Mouse (Mus musculus) neural tube, embryonic 15.5 days (tissue): ENCODE results near the gene Pde1a. TPM values are rescaled to one million over a fixed set of nuclear protein-coding genes. Genes with fewer than 3 reads are reported as not detected.

Experiments used
- ATAC-seq: fragments of 200-750 bp; cut with Nextera tagmentation; 2 replicates; pipeline ENCODE4 v1.8.0; 2017; ENCODE audit warnings: mild to moderate bottlenecking, moderate TSS enrichment, moderate library complexity; ENCODE audit not compliant: low FRiP score
- H3K27ac ChIP-seq: fragments of 300-500 bp; sonication (generic); replicated peaks from 2 replicates; pipeline ENCODE4 v1.5.1; 2015; ENCODE audit warnings: mild to moderate bottlenecking, inconsistent platforms
- H3K27me3 ChIP-seq: fragments of 300-500 bp; sonication (generic); replicated peaks from 2 replicates; pipeline ENCODE4 v1.6.1; 2015; ENCODE audit warnings: inconsistent platforms
- H3K36me3 ChIP-seq: fragments of 300-500 bp; sonication (generic); 2 replicates; pipeline ENCODE4 v1.6.1; 2015; ENCODE audit warnings: inconsistent platforms
- H3K4me1 ChIP-seq: fragments of 300-500 bp; sonication (generic); 2 replicates; pipeline ENCODE4 v1.6.1; 2015; ENCODE audit warnings: inconsistent platforms
- H3K4me2 ChIP-seq: fragments of 300-500 bp; sonication (generic); 2 replicates; pipeline ENCODE4 v1.6.1; 2015; ENCODE audit warnings: inconsistent platforms, mild to moderate bottlenecking, moderate library complexity
- H3K4me3 ChIP-seq: fragments of 300-500 bp; sonication (generic); replicated peaks from 2 replicates; pipeline ENCODE4 v1.5.1; 2015; ENCODE audit warnings: mild to moderate bottlenecking, inconsistent platforms
- H3K9ac ChIP-seq: fragments of 300-500 bp; sonication (generic); replicated peaks from 2 replicates; pipeline ENCODE4 v1.6.1; 2015; ENCODE audit warnings: mild to moderate bottlenecking, inconsistent platforms
- H3K9me3 ChIP-seq: fragments of 300-500 bp; sonication (generic); replicated peaks from 2 replicates; pipeline ENCODE4 v1.6.1; 2016; ENCODE audit warnings: inconsistent platforms
- WGBS: fragments of 180-500 bp; shearing (Covaris S2); methylation state at CpG from one replicate; pipeline ENCODE4 v1.1.7; 2015; ENCODE audit warnings: mixed read lengths; 5-methylcytosine and 5-hydroxymethylcytosine counted together
- polyA plus RNA-seq: library from polyadenylated mRNA; unstranded; fragments of >200 nt; fragmentation: Nextera tagmentation; extraction: Ambion mirVana; gene quantifications from 2 replicates; pipeline ENCODE4 v1.2.1, GENCODE M21; 2015

The Pde1a gene
- polyA plus RNA-seq, 1 experiment from 2014 or later = 12.0 TPM

GRCm38 (mm10) chr2:79983222-79983632 lies 146.0 kb downstream of the Pde1a start:
- WGBS = 48% methylated on average over 9 of the region's 9 CpGs
- no peak overlapping the region for H3K9ac ChIP-seq
- ATAC-seq = peak; percentile 72
- H3K4me1 ChIP-seq = 0 out of 2 replicates have a peak, but pooled peaks cover 5% of the 10 kb centered on the region
- no peaks in the 10 kb centered on the region for H3K27me3 ChIP-seq
- no peak overlapping the region for H3K4me2 ChIP-seq
- no peaks in the 10 kb centered on the region for H3K9me3 ChIP-seq
- H3K36me3 ChIP-seq = no peaks in the 10 kb centered on the region
- no peak overlapping the region for H3K4me3 ChIP-seq
- H3K27ac ChIP-seq = no peak overlapping the region; the same call in 1 of the 2 replicates

GRCm38 (mm10) chr2:79981781-79982180 lies 147.5 kb downstream of the Pde1a start:
- no peak for ATAC-seq
- H3K4me1 ChIP-seq = 0 out of 2 replicates have a peak, but pooled peaks cover 5% of the 10 kb centered on the region
- H3K27ac ChIP-seq = no peak overlapping the region
- no peak overlapping the region for H3K4me3 ChIP-seq
- no peaks in the 10 kb centered on the region for H3K36me3 ChIP-seq
- H3K4me2 ChIP-seq = no peak overlapping the region
- WGBS = 92% methylated on average over 3 of the region's 3 CpGs
- no peaks in the 10 kb centered on the region for H3K27me3 ChIP-seq
- no peak overlapping the region for H3K9ac ChIP-seq
- no peaks in the 10 kb centered on the region for H3K9me3 ChIP-seq

GRCm38 (mm10) chr2:79978992-79979391 lies 150.3 kb downstream of the Pde1a start:
- H3K9me3 ChIP-seq = no peaks in the 10 kb centered on the region
- 93% methylated on average over 1 of the region's 1 CpGs for WGBS
- H3K4me1 ChIP-seq = 0 out of 2 replicates have a peak, but pooled peaks cover 5% of the 10 kb centered on the region
- no peak overlapping the region for H3K4me3 ChIP-seq
- no peaks in the 10 kb centered on the region for H3K27me3 ChIP-seq
- H3K4me2 ChIP-seq = no peak overlapping the region
- H3K27ac ChIP-seq = no peak overlapping the region
- H3K9ac ChIP-seq = no peak overlapping the region
- no peaks in the 10 kb centered on the region for H3K36me3 ChIP-seq
- ATAC-seq = no peak

- Histone ChIP-seq H3K4me2 (no peak overlapping the region), H3K27ac (no peak overlapping the region), H3K9ac (no peak overlapping the region), H3K27me3 (no peaks in the 10 kb centered on the region), H3K36me3 (no peaks in the 10 kb centered on the region), H3K4me1 (no peaks in the 10 kb centered on the region), H3K9me3 (no peaks in the 10 kb centered on the region), H3K4me3 (no peak overlapping the region)
- no peak for ATAC-seq
- 81% methylated on average over 5 of the region's 5 CpGs for WGBS
Observed at GRCm38 (mm10) chr2:79977259-79977658, 152.0 kb downstream of the Pde1a start.

GRCm38 (mm10) chr2:79975947-79976346 lies 153.3 kb downstream of the Pde1a start:
- ATAC-seq = no peak

GRCm38 (mm10) chr2:79972271-79972670 lies 157.0 kb downstream of the Pde1a start:
- Histone ChIP-seq H3K9me3 (no peaks in the 10 kb centered on the region), H3K9ac (no peak overlapping the region), H3K4me1 (no peaks in the 10 kb centered on the region), H3K4me3 (no peak overlapping the region), H3K4me2 (no peak overlapping the region), H3K36me3 (no peaks in the 10 kb centered on the region), H3K27me3 (no peaks in the 10 kb centered on the region), H3K27ac (no peak overlapping the region)
- no peak for ATAC-seq

More at GRCm38 (mm10) chr2:79975947-79976346, 153.3 kb downstream of the Pde1a start:
- Histone ChIP-seq H3K9ac (no peak overlapping the region), H3K27me3 (no peaks in the 10 kb centered on the region), H3K4me2 (no peak overlapping the region), H3K36me3 (no peaks in the 10 kb centered on the region), H3K9me3 (no peaks in the 10 kb centered on the region), H3K4me1 (no peaks in the 10 kb centered on the region), H3K4me3 (no peak overlapping the region), H3K27ac (no peak overlapping the region)

GRCm38 (mm10) chr2:79969594-79969993 lies 159.7 kb downstream of the Pde1a start:
- no peaks in the 10 kb centered on the region for H3K4me1 ChIP-seq
- WGBS = 76% methylated on average over 5 of the region's 5 CpGs

GRCm38 (mm10) chr2:79966681-79967506 lies 162.4 kb downstream of the Pde1a start:
- H3K9me3 ChIP-seq = no peaks in the 10 kb centered on the region
- H3K27me3 ChIP-seq = no peaks in the 10 kb centered on the region
- no peak overlapping the region for H3K9ac ChIP-seq
- H3K4me3 ChIP-seq = no peak overlapping the region
- no peak overlapping the region for H3K27ac ChIP-seq
- ATAC-seq = no peak
- H3K4me2 ChIP-seq = no peak overlapping the region
- H3K4me1 ChIP-seq = no peaks in the 10 kb centered on the region
- no peaks in the 10 kb centered on the region for H3K36me3 ChIP-seq
- 91% methylated on average over 9 of the region's 9 CpGs for WGBS

More at GRCm38 (mm10) chr2:79969594-79969993, 159.7 kb downstream of the Pde1a start:
- ATAC-seq = no peak
- Histone ChIP-seq H3K27me3 (no peaks in the 10 kb centered on the region), H3K4me3 (no peak overlapping the region), H3K27ac (no peak overlapping the region), H3K4me2 (no peak overlapping the region), H3K9me3 (no peaks in the 10 kb centered on the region), H3K9ac (no peak overlapping the region), H3K36me3 (no peaks in the 10 kb centered on the region)

GRCm38 (mm10) chr2:79966086-79966485 lies 163.2 kb downstream of the Pde1a start:
- WGBS = 88% methylated on average over 1 of the region's 1 CpGs
- Histone ChIP-seq H3K9me3 (no peaks in the 10 kb centered on the region), H3K36me3 (no peaks in the 10 kb centered on the region), H3K27me3 (no peaks in the 10 kb centered on the region), H3K9ac (no peak overlapping the region), H3K27ac (no peak overlapping the region), H3K4me1 (no peaks in the 10 kb centered on the region), H3K4me2 (no peak overlapping the region), H3K4me3 (no peak overlapping the region)
- ATAC-seq = no peak

GRCm38 (mm10) chr2:79964964-79965363 lies 164.3 kb downstream of the Pde1a start:
- ATAC-seq = no peak
- Histone ChIP-seq H3K36me3 (no peaks in the 10 kb centered on the region), H3K27ac (no peak overlapping the region), H3K4me1 (no peaks in the 10 kb centered on the region), H3K4me3 (no peak overlapping the region), H3K27me3 (no peaks in the 10 kb centered on the region), H3K9ac (no peak overlapping the region), H3K4me2 (no peak overlapping the region), H3K9me3 (no peaks in the 10 kb centered on the region)
- WGBS = 84% methylated on average over 4 of the region's 4 CpGs

- WGBS = 95% methylated on average over 4 of the region's 4 CpGs
- H3K27ac ChIP-seq = no peak overlapping the region
- no peaks in the 10 kb centered on the region for H3K36me3 ChIP-seq
- no peak overlapping the region for H3K4me2 ChIP-seq
- no peaks in the 10 kb centered on the region for H3K27me3 ChIP-seq
- no peak overlapping the region for H3K4me3 ChIP-seq
- H3K4me1 ChIP-seq = no peaks in the 10 kb centered on the region
- no peaks in the 10 kb centered on the region for H3K9me3 ChIP-seq
- ATAC-seq = no peak
- no peak overlapping the region for H3K9ac ChIP-seq
Observed at GRCm38 (mm10) chr2:79961421-79961820, 167.8 kb downstream of the Pde1a start.

- Histone ChIP-seq H3K9me3 (no peaks in the 10 kb centered on the region), H3K36me3 (no peaks in the 10 kb centered on the region), H3K27ac (no peak overlapping the region), H3K4me1 (no peaks in the 10 kb centered on the region), H3K4me3 (no peak overlapping the region), H3K27me3 (no peaks in the 10 kb centered on the region), H3K4me2 (no peak overlapping the region), H3K9ac (no peak overlapping the region)
- 85% methylated on average over 6 of the region's 6 CpGs for WGBS
- ATAC-seq = no peak
Observed at GRCm38 (mm10) chr2:79957659-79958340, 171.5 kb downstream of the Pde1a start.
